Mouse (Mus musculus): ENCODE data around the gene Spp2.

GRCm38 (mm10) chr1:88433096-88433883 is 26.5 kb downstream of the Spp2 start:
- TF ChIP-seq POLR2A (IDR thresholded peaks at IDR 0.05; ENCODE audit: insufficient read depth, low read depth, low read length) = no peak
- no peak for TF ChIP-seq EP300 (IDR thresholded peaks at IDR 0.05; ENCODE audit: insufficient read depth, low read depth, low read length)
- no peak for TF ChIP-seq CTCF (IDR thresholded peaks at IDR 0.05)

All from heart, adult 2 months (tissue).